Mouse (Mus musculus) MEL (cell line): ENCODE measurements around the gene Cx3cl1. TPM values are rescaled to one million over a fixed set of nuclear protein-coding genes. Genes with fewer than 3 reads are reported as not detected.

Source experiments
- DNase-seq: peaks from one replicate; pipeline ENCODE4 v3.0.0; 2011; ENCODE audit warnings: low read depth, low spot score
- H3K27ac ChIP-seq: 2 replicates; pipeline ENCODE4 v1.5.1; 2012; ENCODE audit warnings: low read depth, mild to moderate bottlenecking, control low read depth, low read length, moderate library complexity; ENCODE audit not compliant: control insufficient read depth
- H3K27me3 ChIP-seq, 2 experiments: fragments of 150-350 bp in 1 of 2; sonication (generic) in 1 of 2; 2 replicates each; pipeline ENCODE4 v1.6.1; 2012; ENCODE audit warnings: low read length in 2 of 2, mild to moderate bottlenecking in 2 of 2, improper control_type of control experiment in 1 of 2, moderate library complexity in 1 of 2; ENCODE audit not compliant: insufficient read depth in 2 of 2, control insufficient read depth in 1 of 2
- H3K36me3 ChIP-seq, 2 experiments: 2 replicates each; pipeline ENCODE4 v1.6.1; 2012 to 2014; ENCODE audit warnings: low read length in 2 of 2, improper control_type of control experiment in 1 of 2, inconsistent platforms in 1 of 2, mild to moderate bottlenecking in 1 of 2; ENCODE audit not compliant: insufficient read depth in 2 of 2, control insufficient read depth in 1 of 2
- H3K4me1 ChIP-seq, 2 experiments: fragments of 150-350 bp in 1 of 2; sonication (generic) in 1 of 2; 2 replicates each; pipeline ENCODE4 v1.6.1; 2012; ENCODE audit warnings: low read length in 2 of 2, improper control_type of control experiment in 1 of 2, mild to moderate bottlenecking in 1 of 2; ENCODE audit not compliant: insufficient read depth in 2 of 2, control insufficient read depth in 1 of 2
- H3K4me3 ChIP-seq, 2 experiments: fragments of 150-350 bp in 1 of 2; sonication (generic) in 1 of 2; 2 replicates each; pipeline ENCODE4 v1.5.1; 2012; ENCODE audit warnings: low read depth in 2 of 2, low read length in 2 of 2, mild to moderate bottlenecking in 2 of 2, moderate library complexity in 2 of 2, control low read depth in 1 of 2, improper control_type of control experiment in 1 of 2; ENCODE audit not compliant: control insufficient read depth in 1 of 2, insufficient read depth in 1 of 2
- H3K79me2 ChIP-seq: 2 replicates; pipeline ENCODE4 v1.6.1; 2012; ENCODE audit warnings: mild to moderate bottlenecking, low read length, moderate library complexity; ENCODE audit not compliant: control insufficient read depth, poor library complexity, insufficient read depth
- H3K9ac ChIP-seq: 2 replicates; pipeline ENCODE4 v1.6.1; 2012; ENCODE audit warnings: low read depth, mild to moderate bottlenecking, control low read depth, low read length, moderate library complexity; ENCODE audit not compliant: control insufficient read depth, poor library complexity, severe bottlenecking
- H3K9me3 ChIP-seq: fragments of 150-350 bp; sonication (generic); replicated peaks from 2 replicates; pipeline ENCODE4 v1.6.1; 2012; ENCODE audit warnings: mild to moderate bottlenecking, low read length, improper control_type of control experiment, moderate library complexity; ENCODE audit not compliant: insufficient read depth
- BHLHE40 ChIP-seq: IDR thresholded peaks from 2 replicates; pipeline ENCODE4 v1.6.1; 2012; ENCODE audit warnings: low read depth, mild to moderate bottlenecking, inconsistent platforms, low read length, improper control_type of control experiment, borderline replicate concordance
- CHD2 ChIP-seq: IDR thresholded peaks from 2 replicates; pipeline ENCODE4 v1.6.1; 2011; ENCODE audit warnings: low read length, improper control_type of control experiment
- ELF1 ChIP-seq: IDR thresholded peaks from 2 replicates; pipeline ENCODE4 v1.6.1; 2014; ENCODE audit warnings: low read depth, mild to moderate bottlenecking, inconsistent platforms, low read length, improper control_type of control experiment, moderate library complexity
- ETS1 ChIP-seq: IDR thresholded peaks from 2 replicates; pipeline ENCODE4 v1.6.1; 2012; ENCODE audit warnings: low read depth, mild to moderate bottlenecking, inconsistent platforms, low read length, improper control_type of control experiment, moderate library complexity
- GATA1 ChIP-seq: IDR thresholded peaks from 2 replicates; pipeline ENCODE4 v1.6.1; 2011; ENCODE audit warnings: low read depth, low read length, improper control_type of control experiment
- HCFC1 ChIP-seq: IDR thresholded peaks from 2 replicates; pipeline ENCODE4 v1.6.1; 2012; ENCODE audit warnings: low read depth, mild to moderate bottlenecking, inconsistent platforms, low read length, improper control_type of control experiment, moderate library complexity
- JUND ChIP-seq: IDR thresholded peaks from 2 replicates; pipeline ENCODE4 v1.6.1; 2011; ENCODE audit warnings: low read depth, mild to moderate bottlenecking, improper control_type of control experiment, low read length
- KAT2A ChIP-seq: conservative IDR thresholded peaks from 2 replicates; pipeline ENCODE4 v1.6.1; 2012; ENCODE audit warnings: low read depth, low read length, improper control_type of control experiment, inconsistent platforms
- MAFK ChIP-seq: IDR thresholded peaks from 2 replicates; pipeline ENCODE4 v1.6.1; 2011; ENCODE audit warnings: low read depth, mild to moderate bottlenecking, low read length, improper control_type of control experiment, borderline replicate concordance
- MAX ChIP-seq: IDR thresholded peaks from 2 replicates; pipeline ENCODE4 v1.6.1; 2011; ENCODE audit warnings: low read length, improper control_type of control experiment
- MEF2A ChIP-seq: IDR thresholded peaks from 2 replicates; pipeline ENCODE4 v1.6.1; 2014; ENCODE audit warnings: low read depth, mild to moderate bottlenecking, inconsistent platforms, low read length, improper control_type of control experiment; ENCODE audit not compliant: poor library complexity, insufficient replicate concordance, severe bottlenecking; ENCODE audit errors: extremely low read depth
- MYC ChIP-seq: IDR thresholded peaks from 2 replicates; pipeline ENCODE4 v1.6.1; 2011; ENCODE audit warnings: low read depth, mild to moderate bottlenecking, low read length, improper control_type of control experiment, moderate library complexity
- NRF1 ChIP-seq: IDR thresholded peaks from 2 replicates; pipeline ENCODE4 v1.6.1; 2014; ENCODE audit warnings: low read depth, mild to moderate bottlenecking, inconsistent platforms, low read length, improper control_type of control experiment, moderate library complexity; ENCODE audit not compliant: poor library complexity, insufficient read depth, severe bottlenecking
- POLR2A ChIP-seq, 2 experiments: IDR thresholded peaks; 2 replicates each; pipeline ENCODE4 v1.6.1; 2011 to 2012; ENCODE audit warnings: low read length in 2 of 2, mild to moderate bottlenecking in 2 of 2, control low read depth in 1 of 2, improper control_type of control experiment in 1 of 2, low read depth in 1 of 2, moderate library complexity in 1 of 2; ENCODE audit not compliant: control insufficient read depth in 1 of 2, insufficient read depth in 1 of 2, poor library complexity in 1 of 2
- POLR2AphosphoS2 ChIP-seq: IDR thresholded peaks from 2 replicates; pipeline ENCODE4 v1.6.1; 2011; ENCODE audit warnings: low read length, improper control_type of control experiment
- RAD21 ChIP-seq: IDR thresholded peaks from 2 replicates; pipeline ENCODE4 v1.6.1; 2011; ENCODE audit warnings: mild to moderate bottlenecking, low read depth, low read length, improper control_type of control experiment
- RCOR1 ChIP-seq: IDR thresholded peaks from 2 replicates; pipeline ENCODE4 v1.6.1; 2012; ENCODE audit warnings: low read depth, mild to moderate bottlenecking, inconsistent platforms, low read length, improper control_type of control experiment
- SIN3A ChIP-seq: IDR thresholded peaks from 2 replicates; pipeline ENCODE4 v1.6.1; 2012; ENCODE audit warnings: low read length, improper control_type of control experiment, inconsistent platforms
- SMC3 ChIP-seq: IDR thresholded peaks from 2 replicates; pipeline ENCODE4 v1.6.1; 2011; ENCODE audit warnings: low read depth, low read length, improper control_type of control experiment
- TAL1 ChIP-seq: IDR thresholded peaks from 2 replicates; pipeline ENCODE4 v1.6.1; 2012; ENCODE audit warnings: mild to moderate bottlenecking, inconsistent platforms, low read length, moderate library complexity, mixed read lengths
- TBP ChIP-seq: IDR thresholded peaks from 2 replicates; pipeline ENCODE4 v1.8.0; 2011; ENCODE audit warnings: low read depth, low read length, improper control_type of control experiment
- TCF12 ChIP-seq: IDR thresholded peaks from 2 replicates; pipeline ENCODE4 v1.6.1; 2014; ENCODE audit warnings: low read depth, mild to moderate bottlenecking, inconsistent platforms, low read length, improper control_type of control experiment, moderate library complexity
- USF1 ChIP-seq: IDR thresholded peaks from 2 replicates; pipeline ENCODE4 v1.6.1; 2014; ENCODE audit warnings: low read depth, mild to moderate bottlenecking, inconsistent platforms, low read length, improper control_type of control experiment, moderate library complexity
- USF2 ChIP-seq, 2 experiments: IDR thresholded peaks; 2 replicates each; pipeline ENCODE4 v1.6.1; 2011 to 2012; ENCODE audit warnings: improper control_type of control experiment in 2 of 2, low read length in 2 of 2, borderline replicate concordance in 1 of 2, inconsistent platforms in 1 of 2, low read depth in 1 of 2, mild to moderate bottlenecking in 1 of 2; ENCODE audit not compliant: insufficient read depth in 1 of 2
- ZC3H11A ChIP-seq: IDR thresholded peaks from 2 replicates; pipeline ENCODE4 v1.6.1; 2012; ENCODE audit warnings: low read depth, mild to moderate bottlenecking, inconsistent platforms, low read length, improper control_type of control experiment
- ZKSCAN1 ChIP-seq: IDR thresholded peaks from 2 replicates; pipeline ENCODE4 v1.6.1; 2012; ENCODE audit warnings: low read depth, mild to moderate bottlenecking, inconsistent platforms, low read length, improper control_type of control experiment, moderate library complexity
- ZMIZ1 ChIP-seq: IDR thresholded peaks from 2 replicates; pipeline ENCODE4 v1.6.1; 2012; ENCODE audit warnings: low read depth, mild to moderate bottlenecking, inconsistent platforms, low read length, improper control_type of control experiment, moderate library complexity
- polyA plus RNA-seq, 2 experiments: library from polyadenylated mRNA; stranded (reverse) in 1 of 2; unstranded in 1 of 2; fragments of >175 nt in 1 of 2; fragments of >200 nt in 1 of 2; gene quantifications; 2 replicates each; pipeline versions ENCODE4 v1.2.1 to v1.2.4; 2012; ENCODE audit warnings: low replicate concordance in 2 of 2, low read depth in 1 of 2; ENCODE audit not compliant: insufficient read length in 2 of 2, insufficient read depth in 1 of 2, missing spikeins in 1 of 2
- total RNA-seq: library from RNA; depleted of rRNA; stranded (reverse); fragments of 300-350 nt; gene quantifications from 2 replicates; pipeline ENCODE4 v1.2.3, GENCODE M21; 2012

Cx3cl1 gene
- total and polyA plus RNA-seq, 3 experiments: not detected

DNA sequence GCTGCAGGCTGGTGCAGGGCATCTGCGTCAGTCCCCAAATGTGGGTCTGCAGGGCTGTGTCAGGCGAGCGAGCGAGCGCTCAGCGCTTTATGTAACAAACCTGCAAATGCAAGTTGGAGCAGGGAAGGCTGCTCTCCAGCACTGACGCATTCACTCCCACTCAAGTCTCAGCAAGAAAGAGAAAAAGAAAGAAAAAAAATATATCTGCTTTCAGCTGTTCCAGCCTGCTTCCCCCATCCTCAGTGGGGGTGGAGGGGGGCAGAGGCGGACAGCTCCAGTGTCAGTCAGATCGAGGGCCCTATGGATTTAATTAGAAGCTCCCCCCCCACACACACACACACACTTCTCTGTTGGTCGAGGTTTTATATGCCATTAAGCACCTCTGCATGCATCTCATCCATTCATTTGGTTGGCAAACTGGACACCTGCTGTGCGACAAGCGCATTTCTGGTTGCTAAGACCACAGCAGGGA, 1.9 kb downstream of the Cx3cl1 start:
- H3K4me3 ChIP-seq: no peak overlapping the region
- H3K36me3 ChIP-seq: no peaks in the 10 kb centered on the region
- H3K27ac ChIP-seq: no peak overlapping the region
- no peak for DNase-seq
- no peaks in the 10 kb centered on the region for H3K79me2 ChIP-seq
- no peaks in the 10 kb centered on the region for H3K4me1 ChIP-seq
- H3K27me3 ChIP-seq: no peaks in the 10 kb centered on the region
- H3K9ac ChIP-seq: no peak overlapping the region
- TF ChIP-seq ZC3H11A: no peak
- TF ChIP-seq MYC: no peak
- TF ChIP-seq GATA1: no peak
- no peak for TF ChIP-seq USF2 (IDR thresholded peaks at IDR 0.05; ENCODE audit: borderline replicate concordance in 1 of 2, insufficient read depth in 1 of 2, low read depth in 1 of 2, low read length in 2 of 2)
- no peak for TF ChIP-seq ELF1
- no peak for TF ChIP-seq SMC3
- no peak for TF ChIP-seq JUND
- TF ChIP-seq, all 39 proteins: peak for 0
- no peaks in the 10 kb centered on the region for H3K9me3 ChIP-seq

DNA sequence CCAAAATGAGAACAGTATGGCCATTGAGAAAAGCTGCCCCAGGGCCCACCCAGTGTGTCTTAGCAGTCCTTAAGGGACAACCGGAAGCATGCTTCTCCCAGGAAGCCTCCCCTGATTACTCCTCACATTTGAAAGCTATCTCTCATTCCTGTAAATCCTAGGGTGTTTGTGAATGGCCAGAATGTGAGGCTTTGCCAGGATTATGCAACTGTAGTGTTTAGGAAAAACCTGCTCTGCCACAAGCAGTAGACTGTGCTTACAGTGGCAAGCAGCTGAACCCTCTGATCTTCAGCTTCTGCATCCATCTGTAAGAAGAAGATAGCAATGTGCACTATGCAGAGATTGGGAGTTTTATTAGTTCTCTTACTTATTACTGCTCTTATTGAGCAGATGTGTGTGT, 2.8 kb downstream of the Cx3cl1 start:
- no peaks in the 10 kb centered on the region for H3K36me3 ChIP-seq
- DNase-seq: no peak
- H3K9me3 ChIP-seq: no peaks in the 10 kb centered on the region
- no peak overlapping the region for H3K9ac ChIP-seq
- TF ChIP-seq POLR2AphosphoS2 (no peak), TBP (no peak), CHD2 (no peak), SMC3 (no peak), TCF12 (no peak), BHLHE40 (no peak), RCOR1 (no peak), ZKSCAN1 (no peak), MAFK (no peak)
- H3K4me1 ChIP-seq: no peaks in the 10 kb centered on the region
- no peaks in the 10 kb centered on the region for H3K27me3 ChIP-seq
- H3K4me3 ChIP-seq: no peak overlapping the region
- no peak overlapping the region for H3K27ac ChIP-seq
- no peaks in the 10 kb centered on the region for H3K79me2 ChIP-seq

DNA sequence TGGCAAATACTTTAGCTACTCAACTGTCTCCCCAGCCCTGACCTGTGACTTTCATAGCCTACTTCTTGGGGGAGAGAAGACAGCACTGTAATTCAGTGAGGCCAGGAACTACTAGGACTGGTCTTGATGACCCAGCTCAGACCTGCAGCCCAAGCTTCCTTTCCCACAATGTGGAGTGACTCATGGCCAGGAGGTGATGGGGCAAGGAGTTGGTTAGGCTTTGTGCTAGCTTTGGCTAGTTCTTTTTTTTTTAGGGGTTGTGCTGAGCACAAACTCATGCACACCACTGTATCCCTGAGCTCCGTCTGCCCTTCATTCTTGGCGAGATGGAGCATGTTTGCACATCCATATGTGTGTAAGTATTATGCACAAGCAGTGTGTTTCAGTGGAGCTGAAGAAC, 4.5 kb downstream of the Cx3cl1 start:
- Histone ChIP-seq H3K9ac (no peak overlapping the region), H3K4me1 (no peaks in the 10 kb centered on the region), H3K36me3 (no peaks in the 10 kb centered on the region), H3K27ac (no peak overlapping the region), H3K27me3 (no peaks in the 10 kb centered on the region), H3K9me3 (no peaks in the 10 kb centered on the region), H3K4me3 (no peak overlapping the region), H3K79me2 (no peaks in the 10 kb centered on the region)
- no peak for DNase-seq
- TF ChIP-seq SIN3A (no peak), SMC3 (no peak), MEF2A (no peak), USF1 (no peak), POLR2A (IDR thresholded peaks at IDR 0.05; ENCODE audit: control insufficient read depth in 1 of 2, insufficient read depth in 1 of 2, low read depth in 1 of 2, low read length in 2 of 2, poor library complexity in 1 of 2) (no peak), CHD2 (no peak), TAL1 (no peak), ETS1 (no peak), TCF12 (no peak), RAD21 (no peak), USF2 (IDR thresholded peaks at IDR 0.05; ENCODE audit: borderline replicate concordance in 1 of 2, insufficient read depth in 1 of 2, low read depth in 1 of 2, low read length in 2 of 2) (no peak), ZMIZ1 (no peak), MAX (no peak), NRF1 (no peak), ELF1 (no peak), HCFC1 (no peak), KAT2A (no peak), BHLHE40 (no peak)
